Mouse (Mus musculus) kidney, adult 2 months (tissue): ENCODE measurements around the gene Tmem144. TPM values are rescaled to one million over a fixed set of nuclear protein-coding genes. Genes with fewer than 3 reads are reported as not detected.

ENCODE experiments used
- DNase-seq: peaks from one replicate; pipeline ENCODE4 v3.0.0; 2021
- H3K27ac ChIP-seq: fragments of 200-500 bp; 2 replicates; pipeline ENCODE4 v1.5.1; 2012; ENCODE audit warnings: low read depth, low read length, control low read depth, inconsistent platforms; ENCODE audit not compliant: insufficient read depth
- H3K27me3 ChIP-seq: fragments of 200-500 bp; replicated peaks from 2 replicates; pipeline ENCODE4 v1.6.1; 2012; ENCODE audit warnings: mild to moderate bottlenecking, moderate library complexity, low read length, inconsistent platforms; ENCODE audit not compliant: control insufficient read depth, insufficient read depth
- H3K36me3 ChIP-seq: fragments of 200-500 bp; 2 replicates; pipeline ENCODE4 v1.6.1; 2012; ENCODE audit warnings: mild to moderate bottlenecking, moderate library complexity, low read length, inconsistent platforms; ENCODE audit not compliant: control insufficient read depth, insufficient read depth
- H3K4me1 ChIP-seq: fragments of 200-500 bp; 2 replicates; pipeline ENCODE4 v1.6.1; 2011; ENCODE audit warnings: low read length; ENCODE audit not compliant: control insufficient read depth, insufficient read depth
- H3K4me3 ChIP-seq: fragments of 200-500 bp; 2 replicates; pipeline ENCODE4 v1.5.1; 2011; ENCODE audit warnings: mild to moderate bottlenecking, low read depth, low read length, control low read depth; ENCODE audit not compliant: insufficient read depth
- CTCF ChIP-seq: fragments of 200-500 bp; conservative IDR thresholded peaks from 2 replicates; pipeline ENCODE4 v1.5.1; 2011; ENCODE audit warnings: low read depth, mild to moderate bottlenecking, control low read depth, low read length, moderate library complexity, mixed read lengths; ENCODE audit not compliant: insufficient read depth, insufficient read length
- POLR2A ChIP-seq: fragments of 200-500 bp; IDR thresholded peaks from one replicate; pipeline ENCODE4 v1.6.1; 2011; ENCODE audit warnings: low read depth, low read length, control low read depth
- WGBS: fragments of 180-500 bp; shearing (Covaris S2); methylation state at CpG from one replicate; pipeline ENCODE4 v1.1.7; 2018; 5-methylcytosine and 5-hydroxymethylcytosine counted together
- polyA plus RNA-seq: library from polyadenylated mRNA; depleted of rRNA; stranded (reverse); fragments of >200 nt; gene quantifications from 2 replicates; pipeline ENCODE4 v1.2.3, GENCODE M21; 2012

Gene Tmem144
- polyA plus RNA-seq, 1 experiment, result 7.4 TPM

GRCm38 (mm10) chr3:79825067-79825780, 27.3 kb downstream of the Tmem144 start:
- WGBS, result 93% methylated on average over 14 of the region's 14 CpGs
- H3K36me3 ChIP-seq, result no peaks in the 10 kb centered on the region; the same call in 1 of the 2 replicates
- DNase-seq, result no peak
- H3K4me1 ChIP-seq, result no peaks in the 10 kb centered on the region
- TF ChIP-seq CTCF, result no peak
- TF ChIP-seq POLR2A, result no peak
- no peak overlapping the region for H3K4me3 ChIP-seq
- no peaks in the 10 kb centered on the region for H3K27me3 ChIP-seq
- H3K27ac ChIP-seq, result no peak overlapping the region

GRCm38 (mm10) chr3:79823176-79823575, 29.4 kb downstream of the Tmem144 start:
- no peak for TF ChIP-seq CTCF
- no peak for TF ChIP-seq POLR2A
- 94% methylated on average over 7 of the region's 7 CpGs for WGBS

DNA sequence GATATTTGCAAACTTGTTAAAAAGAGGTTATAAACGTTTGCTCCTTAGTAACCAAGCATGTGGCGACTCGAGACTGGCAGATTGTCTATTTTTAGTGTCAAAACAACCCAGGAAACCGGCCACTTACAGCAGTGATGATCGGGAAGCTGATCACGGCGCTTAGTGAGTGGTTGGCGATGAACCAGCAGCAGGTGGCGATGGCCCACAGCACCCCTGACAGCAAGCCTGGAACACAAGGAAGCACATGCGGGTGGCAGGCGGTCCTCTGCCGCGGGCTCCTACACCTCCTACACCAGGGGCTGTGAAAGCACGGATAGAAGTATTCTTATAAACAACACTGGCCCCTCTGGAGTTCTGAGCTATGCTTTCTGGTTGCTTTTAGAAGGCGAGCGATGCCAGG, 31.4 kb downstream of the Tmem144 start:
- Histone ChIP-seq H3K36me3 (no peaks in the 10 kb centered on the region; the same call in 1 of the 2 replicates), H3K4me3 (no peak overlapping the region), H3K4me1 (no peaks in the 10 kb centered on the region), H3K27me3 (no peaks in the 10 kb centered on the region), H3K27ac (no peak overlapping the region)
- 91% methylated on average over 16 of the region's 16 CpGs for WGBS
- no peak for TF ChIP-seq CTCF
- no peak for TF ChIP-seq POLR2A
- no peak for DNase-seq

More at GRCm38 (mm10) chr3:79823176-79823575, 29.4 kb downstream of the Tmem144 start:
- Histone ChIP-seq H3K4me1 (no peaks in the 10 kb centered on the region), H3K27me3 (no peaks in the 10 kb centered on the region), H3K4me3 (no peak overlapping the region), H3K27ac (no peak overlapping the region), H3K36me3 (no peaks in the 10 kb centered on the region; the same call in 1 of the 2 replicates)
- no peak for DNase-seq

DNA sequence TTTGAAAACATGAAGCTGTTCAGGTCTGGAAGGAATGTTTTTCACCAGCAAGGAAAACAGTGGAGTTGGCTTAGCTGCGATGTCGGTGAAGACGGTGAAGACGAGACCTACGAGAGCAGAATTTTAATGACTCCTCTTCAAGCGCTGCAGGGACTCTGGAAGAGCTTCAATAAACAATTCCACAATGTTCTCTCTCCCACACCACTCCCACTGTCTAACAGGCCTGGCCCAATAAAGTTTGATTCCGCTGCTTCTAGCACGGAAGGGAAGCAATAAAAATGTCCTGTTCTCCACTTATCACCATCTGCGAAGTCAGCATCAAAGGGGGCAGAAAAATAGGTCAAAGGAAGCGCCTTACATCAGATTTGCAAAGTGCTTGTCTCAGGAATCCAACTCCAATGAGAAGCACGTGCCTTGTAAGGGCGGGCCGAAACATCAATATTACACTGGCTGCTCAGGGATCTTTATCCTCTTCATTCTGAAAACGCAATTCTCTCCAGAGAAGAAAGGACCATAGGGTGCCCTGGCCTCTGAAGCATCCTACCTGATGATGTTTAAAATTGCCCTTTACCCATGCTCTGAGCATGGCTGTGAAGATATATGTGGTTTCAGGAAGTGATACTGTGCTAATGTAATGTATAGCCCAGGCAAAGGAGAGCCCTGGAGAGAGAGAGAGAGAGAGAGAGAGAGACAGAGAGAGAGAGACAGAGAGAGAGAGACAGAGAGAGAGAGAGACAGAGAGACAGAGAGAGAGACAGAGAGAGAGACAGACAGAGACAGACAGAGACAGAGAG, 34.2 kb downstream of the Tmem144 start:
- H3K27me3 ChIP-seq, result no peaks in the 10 kb centered on the region
- H3K36me3 ChIP-seq, result no peaks in the 10 kb centered on the region; the same call in 1 of the 2 replicates
- no peaks in the 10 kb centered on the region for H3K4me1 ChIP-seq
- no peak overlapping the region for H3K4me3 ChIP-seq
- WGBS, result 38% methylated on average over 14 of the region's 14 CpGs
- TF ChIP-seq POLR2A, result no peak
- TF ChIP-seq CTCF, result no peak
- DNase-seq, result peak; percentile 19
- no peak overlapping the region for H3K27ac ChIP-seq

DNA sequence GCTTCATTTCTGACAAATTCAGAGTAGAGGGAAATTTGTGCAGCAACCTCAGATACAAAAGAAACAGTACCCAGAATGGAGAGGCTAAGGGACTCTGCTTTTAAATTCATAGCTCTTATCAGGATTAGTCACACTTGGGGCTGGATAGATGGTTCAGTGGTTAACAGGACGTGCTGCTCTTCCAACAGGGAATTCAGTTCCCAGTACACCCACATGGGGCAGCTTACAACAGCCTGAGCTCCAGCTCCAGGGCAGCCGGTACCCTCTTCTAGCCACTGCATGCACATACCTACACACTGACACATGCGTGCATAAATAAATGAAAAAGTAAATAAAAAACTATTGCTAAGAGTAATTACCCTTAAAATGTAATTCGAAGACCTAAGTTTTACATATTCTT, 36.3 kb downstream of the Tmem144 start:
- no peak for DNase-seq
- TF ChIP-seq POLR2A (no peak), CTCF (no peak)
- Histone ChIP-seq H3K36me3 (no peaks in the 10 kb centered on the region; the same call in 1 of the 2 replicates), H3K27ac (no peak overlapping the region), H3K27me3 (no peaks in the 10 kb centered on the region), H3K4me3 (no peak overlapping the region), H3K4me1 (no peaks in the 10 kb centered on the region)
- WGBS, result 77% methylated on average over 4 of the region's 4 CpGs

DNA sequence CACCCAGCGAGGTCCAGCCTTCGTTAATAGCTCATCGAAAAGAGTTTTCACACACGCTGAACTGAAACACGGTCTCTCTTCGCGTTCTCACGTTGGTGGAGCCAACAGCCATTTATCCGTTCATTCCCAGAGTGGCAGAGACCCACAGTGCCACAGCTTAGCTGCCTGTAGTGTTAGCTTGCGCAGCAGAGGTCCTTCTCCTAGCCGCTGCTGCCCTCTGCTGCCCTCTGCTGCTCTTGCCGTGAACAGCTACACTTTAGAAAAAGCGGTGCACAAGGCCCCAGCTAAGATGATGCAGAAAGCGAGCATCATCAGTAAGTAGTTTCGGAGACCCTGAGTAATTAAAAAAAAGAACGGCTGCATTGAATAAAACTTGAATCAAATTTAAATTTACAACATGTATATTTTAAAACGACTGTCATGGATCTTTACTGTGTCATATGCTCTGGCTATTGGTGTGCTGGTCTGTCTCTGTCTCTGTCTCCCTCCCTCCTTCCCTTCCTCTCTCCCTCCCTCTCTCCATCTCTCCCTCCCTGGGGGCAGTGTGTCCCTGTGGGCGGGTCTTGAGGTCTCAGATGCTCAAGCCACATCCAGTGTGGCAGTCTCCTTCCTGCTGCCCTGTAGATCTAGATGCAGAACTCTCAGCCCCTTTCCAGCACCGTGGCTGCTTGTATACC, 38.6 kb downstream of the Tmem144 start:
- Histone ChIP-seq H3K4me3 (no peak overlapping the region), H3K4me1 (no peaks in the 10 kb centered on the region), H3K27ac (no peak overlapping the region), H3K27me3 (no peaks in the 10 kb centered on the region), H3K36me3 (no peaks in the 10 kb centered on the region)
- WGBS, result 36% methylated on average over 19 of the region's 19 CpGs
- TF ChIP-seq CTCF (peak; percentile 91), POLR2A (no peak)
- DNase-seq, result peak; percentile 66

DNA sequence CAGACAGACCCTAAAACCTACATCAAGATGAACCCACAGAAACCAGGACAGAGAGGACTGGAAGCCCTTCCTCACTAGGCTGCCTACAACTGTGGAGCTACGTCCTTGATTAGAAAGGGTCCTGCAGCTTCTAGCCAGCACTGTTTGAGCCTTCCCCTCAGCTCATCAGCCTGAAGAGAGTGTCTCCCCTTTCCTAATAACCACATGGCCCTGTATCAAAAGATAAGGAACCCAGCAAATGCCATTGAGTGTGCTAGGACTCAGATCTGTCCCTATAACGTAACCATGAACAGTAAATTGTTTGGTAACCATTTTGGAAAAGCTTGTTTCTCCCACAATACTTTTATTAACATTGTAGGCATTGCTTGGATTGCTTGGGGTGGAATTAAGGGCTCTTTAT, 40.5 kb downstream of the Tmem144 start:
- Histone ChIP-seq H3K27ac (no peak overlapping the region), H3K27me3 (no peaks in the 10 kb centered on the region), H3K4me1 (no peaks in the 10 kb centered on the region), H3K4me3 (no peak overlapping the region), H3K36me3 (no peaks in the 10 kb centered on the region)
- DNase-seq, result no peak
- 92% methylated on average over 2 of the region's 2 CpGs for WGBS
- TF ChIP-seq POLR2A (no peak), CTCF (no peak)
